In genomic region chr13:24238456-24239120, GRCm38 (mm10) we compare ENCODE assay signal across 17 mouse cellular contexts. TPM values are rescaled to one million over a fixed set of nuclear protein-coding genes. Genes with fewer than 3 reads are reported as not detected.
DNase-seq lines count a peak whose midpoint lies in the region; ATAC-seq and TF ChIP-seq lines count a peak whose summit lies in the region.
"Had no signal": no experiment of that assay in that cellular context is flagged by ENCODE, and none has a peak within 500 bp of the region (broad histone marks: within the 10 kb centered on the region; RNA-seq: fewer than 3 reads in every experiment).

No protein-coding gene starts in this region.

- H3K4me1 ChIP-seq in lung, embryonic 16.5 days (replicated peaks; ENCODE audit: control insufficient read depth, insufficient read depth, low read length): peaks cover 38% of the 10 kb centered on the region
- peaks cover 14% of the 10 kb centered on the region for H3K4me1 ChIP-seq in lung, adult 2 months (ENCODE audit: control insufficient read depth, insufficient read depth, low read length)
- peaks cover 10% of the 10 kb centered on the region for H3K4me1 ChIP-seq in cortical plate, adult 2 months (ENCODE audit: control insufficient read depth, insufficient read depth, low read length)
- H3K4me1 ChIP-seq in small intestine, adult 2 months (ENCODE audit: control insufficient read depth, insufficient read depth, insufficient read length, low read length): peaks cover 44% of the 10 kb centered on the region; the same call in 1 of the 2 replicates
- peaks cover 21% of the 10 kb centered on the region for H3K4me1 ChIP-seq in embryonic facial prominence, embryonic 10.5 days
- H3K4me1 ChIP-seq: midbrain, embryonic 10.5 days had no signal

- no peaks in the 10 kb centered on the region for H3K27me3 ChIP-seq in lung, embryonic 16.5 days (ENCODE audit: control insufficient read depth, insufficient read depth, low read depth, low read length)
- no peaks in the 10 kb centered on the region for H3K27me3 ChIP-seq in small intestine, adult 2 months (ENCODE audit: control insufficient read depth, insufficient read depth, low read length)
- H3K27me3 ChIP-seq in embryonic facial prominence, embryonic 10.5 days (replicated peaks; ENCODE audit: low read depth, poor library complexity, severe bottlenecking): no peaks in the 10 kb centered on the region
- H3K27me3 ChIP-seq: embryonic facial prominence, embryonic 13.5 days; kidney, embryonic 15.5 days had no signal

- H3K36me3 ChIP-seq in lung, embryonic 16.5 days (ENCODE audit: control insufficient read depth, insufficient read depth, low read length): no peaks in the 10 kb centered on the region
- H3K36me3 ChIP-seq in small intestine, adult 2 months (ENCODE audit: control insufficient read depth, insufficient read depth, low read length): no peaks in the 10 kb centered on the region
- no peaks in the 10 kb centered on the region for H3K36me3 ChIP-seq in embryonic facial prominence, embryonic 10.5 days (replicated peaks)
- H3K36me3 ChIP-seq: embryonic facial prominence, embryonic 13.5 days; kidney, embryonic 15.5 days; midbrain, embryonic 10.5 days had no signal

- no peak overlapping the region for H3K4me2 ChIP-seq in lung, embryonic 16.5 days (ENCODE audit: low read depth, low read length)
- H3K4me2 ChIP-seq: embryonic facial prominence, embryonic 13.5 days; hindbrain, embryonic 14.5 days; kidney, embryonic 15.5 days had no signal

- H3K27ac ChIP-seq in lung, embryonic 16.5 days (ENCODE audit: low read length): peak overlapping the region; percentile 22; the same call in 1 of the 2 replicates
- peak overlapping the region; percentile 96 for H3K27ac ChIP-seq in cortical plate, adult 2 months (ENCODE audit: insufficient read depth, low read length)
- 0 out of 2 replicates have a peak overlapping the region, but pooled peaks have one; percentile 1 for H3K27ac ChIP-seq in small intestine, adult 2 months (ENCODE audit: insufficient read depth, low read depth, low read length)
- H3K27ac ChIP-seq in embryonic facial prominence, embryonic 10.5 days (replicated peaks): no peak overlapping the region
- H3K27ac ChIP-seq: embryonic facial prominence, embryonic 13.5 days; hindbrain, embryonic 14.5 days; kidney, embryonic 15.5 days; liver, embryonic 14.5 days; midbrain, embryonic 10.5 days had no signal

- TF ChIP-seq CTCF in lung, adult 2 months (IDR thresholded peaks at IDR 0.05; ENCODE audit: insufficient read depth, low read length): no peak
- TF ChIP-seq CTCF in cortical plate, adult 2 months (IDR thresholded peaks at IDR 0.05; ENCODE audit: extremely low read depth, insufficient read depth, low read length): no peak
- TF ChIP-seq CTCF in small intestine, adult 2 months (IDR thresholded peaks at IDR 0.05; ENCODE audit: extremely low read depth, insufficient read length, insufficient replicate concordance, low read depth, low read length): no peak

- DNase-seq in frontal cortex, postnatal 25 days (ENCODE audit: low spot score in 2 of 2): no peak
- no peak for DNase-seq in lung, adult 2 months
- DNase-seq in embryonic facial prominence, embryonic 10.5 days (ENCODE audit: low spot score): no peak
- DNase-seq: adrenal gland, adult 2 months; heart, adult 18-20 months; heart, postnatal 36 days; right cerebral cortex, postnatal 4 days had no signal

- no peak overlapping the region for H3K4me3 ChIP-seq in lung, embryonic 16.5 days (ENCODE audit: low read length)
- H3K4me3 ChIP-seq in lung, adult 2 months (replicated peaks; ENCODE audit: extremely low read depth, low read depth, low read length): no peak overlapping the region
- H3K4me3 ChIP-seq in cortical plate, adult 2 months (ENCODE audit: insufficient read depth, low read length): no peak overlapping the region
- no peak overlapping the region for H3K4me3 ChIP-seq in small intestine, adult 2 months (ENCODE audit: low read depth, low read length)
- no peak overlapping the region for H3K4me3 ChIP-seq in embryonic facial prominence, embryonic 10.5 days
- H3K4me3 ChIP-seq: embryonic facial prominence, embryonic 13.5 days; kidney, embryonic 15.5 days; midbrain, embryonic 10.5 days had no signal

- TF ChIP-seq POLR2A in lung, adult 2 months (IDR thresholded peaks at IDR 0.05; ENCODE audit: borderline replicate concordance, extremely low read depth, low read depth, low read length): no peak
- TF ChIP-seq POLR2A in cortical plate, adult 2 months (IDR thresholded peaks at IDR 0.05; ENCODE audit: extremely low read depth, insufficient read depth, low read length): no peak
- TF ChIP-seq POLR2A in small intestine, adult 2 months (IDR thresholded peaks at IDR 0.05; ENCODE audit: low read depth, low read length): no peak

- peak; percentile 77 for ATAC-seq in frontal cortex, adult (ENCODE audit: low TSS enrichment)
- ATAC-seq in lung, embryonic 16.5 days (ENCODE audit: low read depth): no peak
- ATAC-seq: forebrain, embryonic 16.5 days had no signal

- WGBS in lung, embryonic 16.5 days: 25% methylated on average over 3 of the region's 3 CpGs
- WGBS in lung, adult 2 months: 32% methylated on average over 3 of the region's 3 CpGs
- 24% methylated on average over 3 of the region's 3 CpGs for WGBS in small intestine, adult 2 months
- WGBS in embryonic facial prominence, embryonic 10.5 days: 85% methylated on average over 3 of the region's 3 CpGs

- H3K9ac ChIP-seq in lung, embryonic 16.5 days (ENCODE audit: low read length): no peak overlapping the region
- H3K9ac ChIP-seq: embryonic facial prominence, embryonic 13.5 days; hindbrain, embryonic 14.5 days; kidney, embryonic 15.5 days; liver, embryonic 14.5 days had no signal

- H3K9me3 ChIP-seq in lung, embryonic 16.5 days (ENCODE audit: control insufficient read depth, low read length): no peaks in the 10 kb centered on the region
- H3K9me3 ChIP-seq in embryonic facial prominence, embryonic 10.5 days: no peaks in the 10 kb centered on the region
- H3K9me3 ChIP-seq: embryonic facial prominence, embryonic 13.5 days; kidney, embryonic 15.5 days; midbrain, embryonic 10.5 days had no signal

RNA-seq across cellular contexts. Expression of gene Carmil1, which starts 42.0 kb away (rescaled TPM):
- polyA plus RNA-seq in lung, embryonic 16.5 days (2015; fragmentation: Nextera tagmentation; extraction: Ambion mirVana): 51.2 and 51.7 TPM in 2 replicates
- 9.5 and 17.3 TPM in 2 replicates for polyA plus RNA-seq in lung, adult 2 months (2012; rRNA removed)
- 21.5 and 22.9 TPM in 2 replicates for polyA plus RNA-seq in cortical plate, adult 2 months (2012; rRNA removed)
- 3.6 and 9.8 TPM in 2 replicates for polyA plus RNA-seq in small intestine, adult 2 months (2012; rRNA removed)
- 27.2 and 30.2 TPM in 2 replicates for polyA plus RNA-seq in embryonic facial prominence, embryonic 10.5 days (2016; fragmentation: Nextera tagmentation; extraction: Ambion mirVana)
